In genomic region chr13:41423463-41424074, GRCm38 (mm10) we compare ENCODE assay signal across 15 mouse cellular contexts.
DNase-seq lines count a peak whose midpoint lies in the region; ATAC-seq lines count a peak whose summit lies in the region.
"Had no signal": no experiment of that assay in that cellular context is flagged by ENCODE, and none has a peak within 500 bp of the region (broad histone marks: within the 10 kb centered on the region; RNA-seq: fewer than 3 reads in every experiment).

No protein-coding gene starts in this region.

- 49% methylated on average over 10 of the region's 10 CpGs for WGBS in heart, embryonic 13.5 days
- 46% methylated on average over 10 of the region's 10 CpGs for WGBS in intestine, embryonic 16.5 days

- H3K4me2 ChIP-seq in heart, embryonic 13.5 days: 0 out of 2 replicates have a peak overlapping the region, but pooled peaks have one; percentile 0
- no peak overlapping the region for H3K4me2 ChIP-seq in intestine, embryonic 16.5 days (ENCODE audit: low read depth, low read length)
- H3K4me2 ChIP-seq: midbrain, embryonic 13.5 days; neural tube, embryonic 15.5 days had no signal

- H3K4me3 ChIP-seq in heart, embryonic 13.5 days: no peak overlapping the region
- no peak overlapping the region for H3K4me3 ChIP-seq in intestine, embryonic 16.5 days (ENCODE audit: low read length)
- H3K4me3 ChIP-seq: midbrain, embryonic 13.5 days; neural tube, embryonic 15.5 days had no signal

- no peak for ATAC-seq in heart, embryonic 13.5 days (ENCODE audit: extremely low read depth, insufficient number of reproducible peaks, low FRiP score, low TSS enrichment)
- peak; percentile 95 for ATAC-seq in intestine, embryonic 16.5 days
- ATAC-seq: midbrain, embryonic 13.5 days had no signal

- H3K36me3 ChIP-seq in heart, embryonic 13.5 days: no peaks in the 10 kb centered on the region
- H3K36me3 ChIP-seq in intestine, embryonic 16.5 days (ENCODE audit: control insufficient read depth, insufficient read depth, low read length): no peaks in the 10 kb centered on the region
- H3K36me3 ChIP-seq: midbrain, embryonic 13.5 days; neural tube, embryonic 15.5 days had no signal

- H3K9me3 ChIP-seq in heart, embryonic 13.5 days: no peaks in the 10 kb centered on the region
- H3K9me3 ChIP-seq in intestine, embryonic 16.5 days (ENCODE audit: control insufficient read depth, low read length): no peaks in the 10 kb centered on the region
- H3K9me3 ChIP-seq: midbrain, embryonic 13.5 days; neural tube, embryonic 15.5 days had no signal

- H3K27ac ChIP-seq in heart, embryonic 13.5 days (replicated peaks): no peak overlapping the region; the same call in 1 of the 2 replicates
- peak overlapping the region; percentile 68 for H3K27ac ChIP-seq in intestine, embryonic 16.5 days (ENCODE audit: low read length)
- H3K27ac ChIP-seq: midbrain, embryonic 13.5 days; neural tube, embryonic 15.5 days had no signal

- H3K9ac ChIP-seq in heart, embryonic 13.5 days: no peak overlapping the region
- no peak overlapping the region for H3K9ac ChIP-seq in intestine, embryonic 16.5 days (ENCODE audit: low read depth, low read length)
- H3K9ac ChIP-seq: midbrain, embryonic 13.5 days; neural tube, embryonic 15.5 days had no signal

- no peak for DNase-seq in heart, adult 8-10 months (ENCODE audit: low spot score)
- peak; percentile 68 to 71 for DNase-seq in kidney, postnatal 36 days
- peak; percentile 57 for DNase-seq in lung, postnatal 36 days
- DNase-seq in thymus, postnatal 0 days (ENCODE audit: low spot score): no peak
- no peak for DNase-seq in cerebellum, postnatal 4 days (ENCODE audit: low spot score in 2 of 2)
- DNase-seq in retina, postnatal 1 day: no peak
- DNase-seq: adrenal gland, postnatal 10 days; embryo, embryonic 11 days; gastrocnemius, postnatal 25 days; right cerebral cortex, postnatal 4 days; thymus, postnatal 36 days had no signal

- H3K4me1 ChIP-seq in heart, embryonic 13.5 days: peaks cover 17% of the 10 kb centered on the region
- H3K4me1 ChIP-seq in intestine, embryonic 16.5 days (ENCODE audit: control insufficient read depth, insufficient read depth, low read length): peaks cover 13% of the 10 kb centered on the region; the same call in 1 of the 2 replicates
- H3K4me1 ChIP-seq: midbrain, embryonic 13.5 days; neural tube, embryonic 15.5 days had no signal

- peaks cover 24% of the 10 kb centered on the region for H3K27me3 ChIP-seq in heart, embryonic 13.5 days (replicated peaks)
- H3K27me3 ChIP-seq in intestine, embryonic 16.5 days (replicated peaks; ENCODE audit: control insufficient read depth, insufficient read depth, low read length): no peaks in the 10 kb centered on the region
- H3K27me3 ChIP-seq: midbrain, embryonic 13.5 days; neural tube, embryonic 15.5 days had no signal

Comparison
In these comparisons a context has a peak if more than half of its experiments do, and no peak if none do; other contexts are left out.
1. DNase-seq: peak in kidney, postnatal 36 days (2 of 2) and lung, postnatal 36 days (single experiment); none in heart, adult 8-10 months (single experiment), thymus, postnatal 0 days (single experiment), cerebellum, postnatal 4 days (0 of 2) and retina, postnatal 1 day (single experiment).